23 mouse cellular contexts compared by ENCODE assay signal in genomic region chr11:71422291-71422840, GRCm38 (mm10).
DNase-seq lines count a peak whose midpoint lies in the region; ATAC-seq and TF ChIP-seq lines count a peak whose summit lies in the region.
"Had no signal": no experiment of that assay in that cellular context is flagged by ENCODE, and none has a peak within 500 bp of the region (broad histone marks: within the 10 kb centered on the region; RNA-seq: fewer than 3 reads in every experiment).

No protein-coding gene starts in this region.

- no peak for DNase-seq in frontal cortex, postnatal 25 days (ENCODE audit: low spot score in 2 of 2)
- peak; percentile 18 to 20 for DNase-seq in layer of hippocampus, adult 8-10 months (ENCODE audit: low spot score in 2 of 2)
- DNase-seq in layer of hippocampus, postnatal 25 days (ENCODE audit: extremely low spot score in 1 of 2, low spot score in 1 of 2), result no peak
- DNase-seq in left cerebral cortex, adult 9 months (ENCODE audit: low spot score in 2 of 2), result peak; percentile 22 to 34
- no peak for DNase-seq in left cerebral cortex, postnatal 4 days
- DNase-seq in adrenal gland, adult 8-10 months, result no peak
- DNase-seq: adrenal gland, postnatal 14 days; B cell, adult 2 months; cerebellum, adult 18-20 months; cerebellum, adult 9-11 months; cerebellum, postnatal 36 days; forebrain, postnatal 0 days; gastrocnemius, postnatal 36 days; heart, adult 11 months; heart, postnatal 10 days; heart, postnatal 4 days had no signal

- no peaks in the 10 kb centered on the region for H3K4me1 ChIP-seq in cortical plate, adult 2 months (ENCODE audit: control insufficient read depth, insufficient read depth, low read length)
- H3K4me1 ChIP-seq: forebrain, embryonic 13.5 days; heart, embryonic 10.5 days had no signal

- intact Hi-C loops in left cerebral cortex, postnatal 4 days (cut with DNase I), result no loop called here

- ATAC-seq in frontal cortex, adult (ENCODE audit: low TSS enrichment), result peak; percentile 23; the same call in 1 of the 2 replicates
- ATAC-seq: CD4-positive, CD25-positive, alpha-beta regulatory T cell, adult 4 months; forebrain, embryonic 13.5 days; forebrain, postnatal 0 days had no signal

- TF ChIP-seq CTCF in cortical plate, adult 2 months (IDR thresholded peaks at IDR 0.05; ENCODE audit: extremely low read depth, insufficient read depth, low read length), result no peak

- no peak for TF ChIP-seq POLR2A in cortical plate, adult 2 months (IDR thresholded peaks at IDR 0.05; ENCODE audit: extremely low read depth, insufficient read depth, low read length)

- no peak overlapping the region for H3K4me3 ChIP-seq in cortical plate, adult 2 months (ENCODE audit: insufficient read depth, low read length)
- H3K4me3 ChIP-seq: embryonic facial prominence, embryonic 10.5 days; forebrain, embryonic 13.5 days; heart, embryonic 10.5 days; hindbrain, embryonic 12.5 days had no signal

- H3K27ac ChIP-seq in cortical plate, adult 2 months (ENCODE audit: insufficient read depth, low read length), result peak overlapping the region; percentile 96
- H3K27ac ChIP-seq: embryonic facial prominence, embryonic 10.5 days; forebrain, embryonic 13.5 days; heart, embryonic 10.5 days; hindbrain, embryonic 12.5 days had no signal

Comparison
In these comparisons a context has a peak if more than half of its experiments do, and no peak if none do; other contexts are left out.
1. DNase-seq: peak in layer of hippocampus, adult 8-10 months (2 of 2) and left cerebral cortex, adult 9 months (2 of 2); none in frontal cortex, postnatal 25 days (0 of 2), layer of hippocampus, postnatal 25 days (0 of 2), left cerebral cortex, postnatal 4 days (single experiment) and adrenal gland, adult 8-10 months (single experiment).